ENCODE assay signal across 8 mouse cellular contexts in genomic region chr9:116489787-116490186, GRCm38 (mm10).
DNase-seq lines count a peak whose midpoint lies in the region; ATAC-seq and TF ChIP-seq lines count a peak whose summit lies in the region.

No protein-coding gene starts in this region.

- H3K27me3 ChIP-seq in heart, adult 2 months (ENCODE audit: control insufficient read depth, insufficient read depth, low read length) = no peaks in the 10 kb centered on the region
- no peaks in the 10 kb centered on the region for H3K27me3 ChIP-seq in heart, embryonic 10.5 days (ENCODE audit: insufficient read depth, poor library complexity, severe bottlenecking)
- H3K27me3 ChIP-seq in embryonic facial prominence, embryonic 12.5 days = no peaks in the 10 kb centered on the region
- H3K27me3 ChIP-seq in lung, embryonic 14.5 days (ENCODE audit: insufficient read depth, low read length) = no peaks in the 10 kb centered on the region

- no peak for TF ChIP-seq POLR2A in heart, adult 2 months (IDR thresholded peaks at IDR 0.05; ENCODE audit: insufficient read depth, low read depth, low read length)

- H3K36me3 ChIP-seq in heart, adult 2 months (ENCODE audit: control insufficient read depth, insufficient read depth, low read length) = no peaks in the 10 kb centered on the region
- H3K36me3 ChIP-seq in heart, embryonic 10.5 days = no peaks in the 10 kb centered on the region
- H3K36me3 ChIP-seq in embryonic facial prominence, embryonic 12.5 days = no peaks in the 10 kb centered on the region
- no peaks in the 10 kb centered on the region for H3K36me3 ChIP-seq in lung, embryonic 14.5 days (ENCODE audit: insufficient read depth)

- no peak for DNase-seq in heart, adult 2 months
- no peak for DNase-seq in heart, embryonic 10.5 days (ENCODE audit: low spot score)
- DNase-seq in urinary bladder, postnatal 14 days (ENCODE audit: low spot score) = peak; percentile 25
- DNase-seq in urinary bladder, postnatal 10 days (ENCODE audit: low spot score) = no peak
- DNase-seq in lung, embryonic 14.5 days = peak; percentile 52
- peak; percentile 23 to 31 for DNase-seq in thymus, postnatal 36 days
- DNase-seq in cerebellum, adult 8-10 months = no peak

- H3K4me3 ChIP-seq in heart, adult 2 months = no peak overlapping the region
- no peak overlapping the region for H3K4me3 ChIP-seq in heart, embryonic 10.5 days
- H3K4me3 ChIP-seq in embryonic facial prominence, embryonic 12.5 days = no peak overlapping the region
- no peak overlapping the region for H3K4me3 ChIP-seq in lung, embryonic 14.5 days (ENCODE audit: low read depth, low read length)

- H3K4me1 ChIP-seq in heart, adult 2 months (ENCODE audit: control insufficient read depth, insufficient read depth, low read length) = no peaks in the 10 kb centered on the region; the same call in 1 of the 2 replicates
- no peaks in the 10 kb centered on the region for H3K4me1 ChIP-seq in heart, embryonic 10.5 days
- no peaks in the 10 kb centered on the region for H3K4me1 ChIP-seq in embryonic facial prominence, embryonic 12.5 days
- no peaks in the 10 kb centered on the region for H3K4me1 ChIP-seq in lung, embryonic 14.5 days (ENCODE audit: insufficient read depth)

- H3K4me2 ChIP-seq in embryonic facial prominence, embryonic 12.5 days (replicated peaks) = no peak overlapping the region
- no peak overlapping the region for H3K4me2 ChIP-seq in lung, embryonic 14.5 days

- H3K9me3 ChIP-seq in heart, embryonic 10.5 days = peaks cover 9% of the 10 kb centered on the region; the same call in 1 of the 2 replicates
- H3K9me3 ChIP-seq in embryonic facial prominence, embryonic 12.5 days = no peaks in the 10 kb centered on the region
- H3K9me3 ChIP-seq in lung, embryonic 14.5 days (ENCODE audit: low read depth, low read length) = peaks cover 6% of the 10 kb centered on the region; the same call in 1 of the 2 replicates

- H3K79me2 ChIP-seq in heart, adult 2 months (replicated peaks; ENCODE audit: control insufficient read depth, insufficient read depth, low read length) = no peaks in the 10 kb centered on the region

- WGBS in heart, adult 2 months = 82% methylated on average over 4 of the region's 4 CpGs
- WGBS in heart, embryonic 10.5 days = 67% methylated on average over 4 of the region's 4 CpGs
- 58% methylated on average over 4 of the region's 4 CpGs for WGBS in embryonic facial prominence, embryonic 12.5 days
- WGBS in lung, embryonic 14.5 days = 64% methylated on average over 4 of the region's 4 CpGs

- TF ChIP-seq EP300 in heart, adult 2 months (IDR thresholded peaks at IDR 0.05; ENCODE audit: insufficient read depth, low read depth, low read length) = no peak

- intact Hi-C loops in heart, adult 2 months (cut with DNase I) = no loop called here

- no peak for ATAC-seq in embryonic facial prominence, embryonic 12.5 days (ENCODE audit: insufficient number of reproducible peaks, insufficient read depth, low FRiP score, low TSS enrichment)
- ATAC-seq in lung, embryonic 14.5 days (ENCODE audit: insufficient read depth) = no peak

- H3K9ac ChIP-seq in heart, adult 2 months (ENCODE audit: low read depth, low read length) = no peak overlapping the region
- H3K9ac ChIP-seq in embryonic facial prominence, embryonic 12.5 days = no peak overlapping the region
- H3K9ac ChIP-seq in lung, embryonic 14.5 days = no peak overlapping the region

- H3K27ac ChIP-seq in heart, adult 2 months = no peak overlapping the region
- no peak overlapping the region for H3K27ac ChIP-seq in heart, embryonic 10.5 days
- peak overlapping the region; percentile 55; the same call in 1 of the 2 replicates for H3K27ac ChIP-seq in embryonic facial prominence, embryonic 12.5 days
- H3K27ac ChIP-seq in lung, embryonic 14.5 days (ENCODE audit: low read depth) = no peak overlapping the region

- TF ChIP-seq CTCF in heart, adult 2 months (IDR thresholded peaks at IDR 0.05) = peak; percentile 65
- peak; percentile 63 for TF ChIP-seq CTCF in lung, embryonic 14.5 days (IDR thresholded peaks at IDR 0.05; ENCODE audit: low read depth)

Comparison
In these comparisons a context has a peak if more than half of its experiments do, and no peak if none do; other contexts are left out.
1. DNase-seq: peak in urinary bladder, postnatal 14 days (single experiment), lung, embryonic 14.5 days (single experiment) and thymus, postnatal 36 days (2 of 2); none in heart, adult 2 months (0 of 2), heart, embryonic 10.5 days (single experiment), urinary bladder, postnatal 10 days (single experiment) and cerebellum, adult 8-10 months (single experiment).